Mouse (Mus musculus) CH12.LX (cell line): ENCODE measurements around the gene Fam69b. TPM values are rescaled to one million over a fixed set of nuclear protein-coding genes. Genes with fewer than 3 reads are reported as not detected.

Experiments
- DNase-seq: peaks from one replicate; pipeline ENCODE4 v3.0.0-alpha.2; 2013; ENCODE audit errors: extremely low read depth
- H3K27ac ChIP-seq: 2 replicates; pipeline ENCODE4 v1.5.1; 2012; ENCODE audit warnings: low read depth, mild to moderate bottlenecking, control low read depth, moderate library complexity; ENCODE audit not compliant: insufficient read depth
- H3K27me3 ChIP-seq: replicated peaks from 2 replicates; pipeline ENCODE3; 2012; ENCODE audit warnings: inconsistent platforms
- H3K36me3 ChIP-seq, 2 experiments: replicated peaks in 1 of 2; 2 replicates each; pipeline versions ENCODE3 to v1.6.1; 2012; ENCODE audit warnings: inconsistent platforms in 1 of 2, low read length in 1 of 2, mild to moderate bottlenecking in 1 of 2, mixed read lengths in 1 of 2, moderate library complexity in 1 of 2; ENCODE audit not compliant: control insufficient read depth in 1 of 2, insufficient read depth in 1 of 2
- H3K4me1 ChIP-seq, 2 experiments: 2 replicates each; pipeline ENCODE4 v1.6.1; 2012; ENCODE audit warnings: inconsistent platforms in 1 of 2, moderate library complexity in 1 of 2; ENCODE audit not compliant: insufficient read depth in 2 of 2, control insufficient read depth in 1 of 2
- H3K4me2 ChIP-seq: 2 replicates; pipeline ENCODE4 v1.6.1; 2012; ENCODE audit warnings: low read depth, mild to moderate bottlenecking, control low read depth; ENCODE audit not compliant: poor library complexity, insufficient read depth, severe bottlenecking
- H3K4me3 ChIP-seq, 3 experiments: fragments of 150-350 bp in 1 of 3; sonication (generic) in 1 of 3; replicated peaks in 1 of 3; 2 replicates each; pipeline versions ENCODE3 to v1.5.1; 2011 to 2012; ENCODE audit warnings: low read depth in 2 of 3, low read length in 2 of 3, mild to moderate bottlenecking in 2 of 3, moderate library complexity in 2 of 3, control low read depth in 1 of 3, improper control_type of control experiment in 1 of 3, inconsistent platforms in 1 of 3, mixed read lengths in 1 of 3; ENCODE audit not compliant: poor library complexity in 1 of 3
- H3K79me2 ChIP-seq: replicated peaks from 2 replicates; pipeline ENCODE4 v1.6.1; 2012; ENCODE audit warnings: mild to moderate bottlenecking, moderate library complexity; ENCODE audit not compliant: control insufficient read depth, poor library complexity, insufficient read depth, severe bottlenecking; ENCODE audit errors: extremely low read depth
- H3K9ac ChIP-seq: 2 replicates; pipeline ENCODE4 v1.6.1; 2012; ENCODE audit warnings: low read depth, mild to moderate bottlenecking, control low read depth, moderate library complexity; ENCODE audit not compliant: insufficient read depth
- H3K9me3 ChIP-seq: replicated peaks from 2 replicates; pipeline ENCODE3; 2012; ENCODE audit warnings: low read length, inconsistent platforms, mixed read lengths
- CHD2 ChIP-seq: IDR thresholded peaks from 2 replicates; pipeline ENCODE4 v1.6.1; 2011; ENCODE audit warnings: low read length, improper control_type of control experiment
- CTCF ChIP-seq, 2 experiments: IDR thresholded peaks in 1 of 2; conservative IDR thresholded peaks in 1 of 2; 2 replicates each; pipeline ENCODE4 v1.5.1; 2011 to 2012; ENCODE audit warnings: low read depth in 2 of 2, low read length in 2 of 2, improper control_type of control experiment in 1 of 2, inconsistent platforms in 1 of 2, mild to moderate bottlenecking in 1 of 2, moderate library complexity in 1 of 2
- E2F4 ChIP-seq: IDR thresholded peaks from 2 replicates; pipeline ENCODE4 v1.6.1; 2011; ENCODE audit warnings: low read depth, low read length, improper control_type of control experiment; ENCODE audit not compliant: insufficient replicate concordance
- ETS1 ChIP-seq: conservative IDR thresholded peaks from 2 replicates; pipeline ENCODE4 v1.6.1; 2012; ENCODE audit warnings: low read depth, mild to moderate bottlenecking, inconsistent platforms, low read length, improper control_type of control experiment, moderate library complexity
- HCFC1 ChIP-seq: IDR thresholded peaks from 2 replicates; pipeline ENCODE4 v1.6.1; 2012; ENCODE audit warnings: low read depth, mild to moderate bottlenecking, inconsistent platforms, low read length, improper control_type of control experiment
- JUN ChIP-seq: IDR thresholded peaks from 2 replicates; pipeline ENCODE4 v1.6.1; 2011; ENCODE audit warnings: low read depth, mild to moderate bottlenecking, low read length, improper control_type of control experiment, moderate library complexity; ENCODE audit not compliant: insufficient read depth
- MAX ChIP-seq: IDR thresholded peaks from 2 replicates; pipeline ENCODE4 v1.6.1; 2011; ENCODE audit warnings: low read length, improper control_type of control experiment
- MEF2A ChIP-seq: IDR thresholded peaks from 2 replicates; pipeline ENCODE4 v1.6.1; 2014; ENCODE audit warnings: low read depth, mild to moderate bottlenecking, inconsistent platforms, low read length, improper control_type of control experiment, borderline replicate concordance
- NRF1 ChIP-seq: IDR thresholded peaks from 2 replicates; pipeline ENCODE4 v1.6.1; 2014; ENCODE audit warnings: low read depth, mild to moderate bottlenecking, inconsistent platforms, low read length, improper control_type of control experiment, moderate library complexity
- POLR2AphosphoS2 ChIP-seq: IDR thresholded peaks from 2 replicates; pipeline ENCODE4 v1.6.1; 2011; ENCODE audit warnings: low read depth, low read length, improper control_type of control experiment
- RAD21 ChIP-seq: IDR thresholded peaks from 2 replicates; pipeline ENCODE4 v1.6.1; 2011; ENCODE audit warnings: low read depth, mild to moderate bottlenecking, low read length, improper control_type of control experiment, moderate library complexity
- RCOR1 ChIP-seq: conservative IDR thresholded peaks from 2 replicates; pipeline ENCODE4 v1.6.1; 2012; ENCODE audit warnings: low read depth, mild to moderate bottlenecking, inconsistent platforms, low read length, improper control_type of control experiment
- SIN3A ChIP-seq: IDR thresholded peaks from 2 replicates; pipeline ENCODE4 v1.6.1; 2012; ENCODE audit warnings: low read length, improper control_type of control experiment, inconsistent platforms
- TCF12 ChIP-seq: IDR thresholded peaks from 2 replicates; pipeline ENCODE4 v1.6.1; 2014; ENCODE audit warnings: low read depth, mild to moderate bottlenecking, inconsistent platforms, low read length, improper control_type of control experiment
- ZKSCAN1 ChIP-seq: IDR thresholded peaks from 2 replicates; pipeline ENCODE4 v1.6.1; 2012; ENCODE audit warnings: low read depth, inconsistent platforms, low read length, improper control_type of control experiment, borderline replicate concordance
- dilution Hi-C: fragments of 300-500 bp; cut with MboI; formaldehyde crosslinking; loops from 2 replicates; pipeline ENCODE4 v1.14.3; 2020; ENCODE audit warnings: low sequenced_read_pairs; ENCODE audit not compliant: extremely low pct_unique_long_range_greater_than_20kb, extremely low pct_ligation_motif_present
- in situ Hi-C: fragments of 300-500 bp; cut with MboI; formaldehyde crosslinking; loops from 3 replicates; pipeline ENCODE4 v1.14.3; 2019; ENCODE audit warnings: low sequenced_read_pairs, low pct_ligation_motif_present, low pct_unique_long_range_greater_than_20kb, mixed read lengths
- polyA plus RNA-seq: library from polyadenylated mRNA; unstranded; fragments of >175 nt; gene quantifications from 2 replicates; pipeline ENCODE4 v1.2.1, GENCODE M21; 2012; ENCODE audit warnings: low read depth; ENCODE audit not compliant: insufficient read length
- total RNA-seq, 2 experiments: library from RNA; depleted of rRNA; stranded (reverse); fragments of 300-350 nt in 1 of 2; fragments of >200 nt in 1 of 2; gene quantifications; 2 replicates each; pipeline ENCODE4 v1.2.3; 2012 to 2014

The Fam69b gene
- total and polyA plus RNA-seq, 3 experiments, result 0.16 to 1.2 TPM; not detected in 1

GRCm38 (mm10) chr2:26614903-26615302, 13.4 kb upstream of the Fam69b start:
- Histone ChIP-seq H3K4me2 (no peak overlapping the region), H3K9me3 (peaks cover 3% of the 10 kb centered on the region), H3K4me1 (no peaks in the 10 kb centered on the region), H3K36me3 (no peaks in the 10 kb centered on the region), H3K4me3 (no peak overlapping the region), H3K9ac (no peak overlapping the region), H3K27me3 (peaks cover 81% of the 10 kb centered on the region), H3K27ac (no peak overlapping the region), H3K79me2 (no peaks in the 10 kb centered on the region)
- in situ Hi-C loops (no loop called here), dilution Hi-C loops (no loop called here)
- no peak for TF ChIP-seq NRF1
- TF ChIP-seq MEF2A, result no peak
- TF ChIP-seq RAD21, result no peak
- TF ChIP-seq TCF12, result no peak
- TF ChIP-seq CTCF (conservative IDR thresholded peaks at IDR 0.05 in 1 of 2, IDR thresholded peaks at IDR 0.05 in 1 of 2; ENCODE audit: low read depth in 2 of 2, low read length in 2 of 2), result no peak
- DNase-seq, result no peak

- no peaks in the 10 kb centered on the region for H3K79me2 ChIP-seq
- H3K36me3 ChIP-seq, result no peaks in the 10 kb centered on the region
- no peak for DNase-seq
- in situ Hi-C loops, result no loop called here
- H3K27me3 ChIP-seq, result peaks cover 74% of the 10 kb centered on the region
- H3K4me1 ChIP-seq, result no peaks in the 10 kb centered on the region
- no peak overlapping the region for H3K4me3 ChIP-seq
- H3K4me2 ChIP-seq, result no peak overlapping the region
- H3K9me3 ChIP-seq, result peaks cover 3% of the 10 kb centered on the region
- dilution Hi-C loops, result no loop called here
- H3K27ac ChIP-seq, result no peak overlapping the region
- TF ChIP-seq TCF12, result no peak
- no peak for TF ChIP-seq JUN
- TF ChIP-seq CHD2, result no peak
- no peak for TF ChIP-seq ETS1
- no peak for TF ChIP-seq ZKSCAN1
- TF ChIP-seq HCFC1, result no peak
- no peak for TF ChIP-seq MAX
- TF ChIP-seq E2F4, result no peak
- TF ChIP-seq RCOR1, result no peak
- no peak for TF ChIP-seq RAD21
- no peak for TF ChIP-seq SIN3A
- TF ChIP-seq POLR2AphosphoS2, result no peak
- TF ChIP-seq CTCF (conservative IDR thresholded peaks at IDR 0.05 in 1 of 2, IDR thresholded peaks at IDR 0.05 in 1 of 2; ENCODE audit: low read depth in 2 of 2, low read length in 2 of 2), result no peak
- TF ChIP-seq, all 38 proteins: peak for 0
- H3K9ac ChIP-seq, result no peak overlapping the region
These were observed 12.7 kb upstream of the Fam69b start for GRCm38 (mm10) chr2:26615459-26616124.
